Mouse (Mus musculus): ENCODE data around the gene Arhgef18.
A peak's percentile ranks its signal among the peaks of the same experiment; 100 is the strongest.

Arhgef18 gene

DNA sequence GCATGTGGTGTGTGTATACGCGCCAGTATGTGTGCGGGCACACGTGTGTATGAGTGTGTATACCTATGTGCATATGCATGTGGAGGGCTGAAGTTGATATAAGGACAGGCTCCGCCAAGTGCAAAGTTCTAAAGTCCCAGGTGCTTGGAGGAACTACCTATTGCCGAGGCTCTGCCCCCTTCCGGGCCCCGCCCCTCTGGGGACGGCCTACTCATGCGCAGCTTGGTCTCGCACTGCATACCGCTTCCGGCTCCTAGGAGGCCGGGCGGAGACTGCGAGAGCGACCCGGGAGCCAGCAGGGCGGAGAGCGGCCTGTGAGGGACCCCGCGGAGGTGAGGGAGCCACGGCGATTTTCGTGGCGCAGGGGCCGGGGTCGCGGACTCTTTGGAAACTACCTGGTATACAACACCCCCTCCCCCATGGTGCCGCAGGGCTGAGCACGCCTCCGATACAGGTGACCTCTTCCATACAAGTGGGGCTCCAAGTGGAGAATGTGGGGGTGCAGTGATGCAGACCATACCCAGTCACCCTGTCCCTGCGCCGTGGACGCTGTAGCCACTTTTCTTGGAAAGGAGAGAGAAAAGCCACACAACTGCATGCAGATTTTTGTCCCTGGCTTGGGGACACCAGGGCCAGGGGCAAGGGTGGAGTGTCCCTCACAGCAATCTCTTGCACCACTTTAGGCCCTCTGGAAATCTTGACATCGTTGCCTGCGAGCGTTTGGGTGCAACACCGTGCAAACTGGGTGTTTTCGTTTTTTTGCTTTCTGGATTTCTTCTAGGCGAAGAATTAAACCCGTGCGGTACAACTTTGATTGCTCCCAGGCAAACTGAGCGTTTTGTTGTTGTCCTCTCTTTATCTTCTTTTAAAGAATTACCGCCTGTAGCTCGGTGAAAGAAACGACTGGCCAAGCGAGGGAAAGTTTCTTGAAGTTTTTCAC is at the start of gene Arhgef18:
Gene Arhgef18 (plus strand): TSS at position 236 of the 940 bp plus-strand sequence.
- DNase-seq (ENCODE audit: low spot score), result peak; percentile 88

DNA sequence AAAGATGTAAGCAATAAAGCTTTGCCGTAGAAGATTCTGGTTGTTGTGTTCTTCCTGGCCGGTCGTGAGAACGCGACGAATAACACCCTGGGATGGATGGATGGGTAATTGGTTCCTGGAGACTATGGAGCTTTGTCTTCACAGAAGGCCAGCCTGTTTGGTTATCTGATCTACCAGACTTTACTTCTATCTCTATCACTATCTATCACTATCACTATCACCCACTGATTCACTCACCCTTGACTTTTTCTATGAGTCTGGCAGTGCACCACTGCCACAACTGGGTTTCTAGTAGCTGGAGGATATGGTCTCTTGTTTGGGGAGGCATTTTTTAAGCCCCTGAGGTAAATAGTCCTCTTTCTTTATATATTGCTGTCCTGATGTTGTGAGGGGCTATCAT is 47.5 kb upstream of the Arhgef18 start:
- DNase-seq (ENCODE audit: low spot score), result no peak

DNA sequence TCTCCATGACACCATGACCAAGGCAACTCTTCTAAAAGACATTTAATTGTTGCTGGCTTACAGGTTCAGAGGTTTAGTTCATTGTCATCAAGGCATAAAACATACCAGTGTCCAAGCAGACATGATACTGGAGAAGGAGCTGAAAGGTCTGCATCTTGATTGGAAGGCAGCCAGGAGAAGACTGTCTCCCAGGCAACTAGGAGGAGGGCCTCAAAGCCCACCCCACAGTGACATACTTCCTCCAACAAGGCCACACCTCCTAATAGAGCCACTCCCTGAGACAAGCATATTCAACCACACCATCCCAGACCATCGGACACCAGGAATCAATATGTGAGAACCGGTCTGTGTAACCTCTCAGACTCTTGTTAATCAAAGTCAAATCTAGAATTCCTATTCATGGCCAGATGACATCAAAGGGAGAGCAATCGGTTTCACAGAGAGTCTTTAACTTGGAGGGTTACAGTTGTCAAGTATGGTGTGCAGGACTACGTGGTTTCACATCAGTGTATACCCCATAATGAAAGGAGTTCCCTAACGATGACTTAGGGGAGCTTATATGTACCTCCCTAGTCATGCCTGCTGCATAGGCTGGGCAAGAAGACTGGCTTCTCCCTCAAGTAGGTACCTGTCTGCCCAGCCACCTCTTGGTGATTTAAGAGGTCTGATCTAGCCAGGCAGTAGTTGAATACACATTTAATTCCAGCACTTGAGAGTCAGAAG is 46.0 kb upstream of the Arhgef18 start:
- DNase-seq (ENCODE audit: low spot score), result no peak

DNA sequence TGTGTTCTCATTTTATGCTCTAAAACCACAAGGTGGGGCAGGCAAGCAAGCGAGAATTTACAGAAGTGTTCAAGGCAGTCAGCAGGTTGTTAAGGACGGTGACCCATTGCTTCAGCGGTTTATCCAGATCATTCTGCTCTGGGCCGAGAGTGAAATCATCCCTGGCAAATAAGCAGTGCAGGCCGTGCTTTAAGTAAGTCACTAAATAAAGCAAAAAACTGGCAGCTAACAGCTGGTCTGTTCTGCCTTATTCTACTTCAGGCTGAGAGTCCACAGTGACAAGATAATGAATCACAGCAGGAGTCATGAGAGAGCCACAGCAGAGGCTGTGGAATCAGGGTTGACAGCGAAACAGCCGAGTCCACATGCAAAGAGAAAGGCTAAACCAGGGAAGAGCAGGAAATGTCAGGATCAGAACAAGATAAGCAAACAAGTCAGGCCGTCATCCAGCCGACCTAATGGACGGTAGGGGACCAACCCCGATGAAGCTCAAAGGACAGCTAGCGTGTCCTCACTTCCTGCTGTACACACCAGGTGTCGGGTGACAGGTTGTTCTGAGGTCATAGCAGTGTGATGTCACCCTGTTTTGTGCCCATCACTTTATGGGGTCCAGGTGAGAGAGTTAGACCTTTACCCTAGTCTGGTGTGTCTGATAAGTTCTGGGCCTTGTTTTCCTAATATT is 44.5 kb upstream of the Arhgef18 start:
- DNase-seq (ENCODE audit: low spot score), result no peak

DNA sequence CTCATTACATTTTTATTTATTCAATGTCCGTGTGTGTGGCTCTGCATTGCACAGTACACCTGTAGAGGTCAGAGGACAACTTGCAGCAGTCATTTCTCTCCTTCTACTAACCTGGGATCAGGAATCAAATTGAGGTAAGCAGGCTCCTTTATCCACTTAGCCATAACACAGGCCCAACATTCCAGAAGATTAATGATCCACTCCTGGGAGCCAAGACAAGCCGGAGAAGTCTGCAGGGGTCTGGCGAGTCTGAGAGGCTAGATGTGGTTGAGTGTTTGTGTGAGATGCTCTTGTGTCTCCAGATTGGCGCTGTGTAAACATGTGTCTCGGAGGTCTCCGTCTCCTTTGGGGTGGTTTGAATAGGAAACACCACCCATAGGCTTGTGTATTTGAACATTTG is 42.1 kb upstream of the Arhgef18 start:
- DNase-seq (ENCODE audit: low spot score), result no peak

DNA sequence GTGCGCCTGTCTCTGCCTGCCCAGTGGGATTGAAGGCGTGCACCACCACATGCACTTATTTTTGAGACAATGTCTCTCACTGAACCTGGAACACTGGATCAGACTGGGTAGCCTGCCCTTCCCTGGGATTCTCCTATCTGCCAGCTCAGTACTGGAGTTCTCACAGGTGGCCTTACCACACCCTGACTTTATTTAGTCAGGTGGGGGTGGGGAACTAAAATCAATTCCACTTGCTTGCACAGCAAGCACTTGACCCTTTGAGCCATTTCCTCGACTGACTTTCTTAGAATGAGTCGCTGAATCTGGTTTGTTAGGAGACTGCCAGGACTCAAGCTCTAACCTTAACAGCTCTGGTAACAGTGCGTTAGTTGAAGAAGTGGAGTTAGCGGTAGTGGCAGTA is 40.1 kb upstream of the Arhgef18 start:
- no peak for DNase-seq (ENCODE audit: low spot score)

DNA sequence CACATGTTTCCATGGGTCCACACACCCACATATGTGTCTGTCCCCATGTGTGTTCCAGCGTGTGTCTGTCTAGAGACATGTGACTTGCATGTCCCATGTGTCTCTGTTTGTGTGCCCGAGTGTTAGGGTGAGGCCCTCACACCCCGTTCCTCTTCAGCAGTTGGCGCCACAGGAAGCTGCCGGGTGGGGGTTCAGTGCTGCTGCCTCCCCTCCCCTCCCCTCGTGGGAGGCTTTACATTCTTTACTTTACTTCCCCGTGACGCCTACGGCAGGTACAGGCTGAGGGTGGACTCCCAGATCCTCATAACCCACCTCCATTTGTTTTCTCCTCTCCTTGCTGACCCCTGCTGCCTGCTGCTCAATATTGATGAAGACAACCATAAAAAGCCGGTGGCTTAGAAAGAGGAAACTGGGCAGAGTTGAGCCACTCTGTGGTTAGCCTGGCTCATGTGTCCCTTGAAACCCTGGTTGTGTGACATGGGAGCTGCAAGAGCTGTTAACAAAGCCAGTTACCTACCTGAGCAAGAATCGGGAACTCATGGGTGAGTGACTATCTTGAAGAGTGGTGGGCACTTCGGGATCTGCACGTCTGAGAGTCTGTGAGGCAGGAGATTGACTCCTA is 39.5 kb upstream of the Arhgef18 start, which contains the start of gene A430078G23Rik:
Gene A430078G23Rik (plus strand): TSS at position 227 of the 622 bp plus-strand sequence.
- DNase-seq (ENCODE audit: low spot score), result no peak

DNA sequence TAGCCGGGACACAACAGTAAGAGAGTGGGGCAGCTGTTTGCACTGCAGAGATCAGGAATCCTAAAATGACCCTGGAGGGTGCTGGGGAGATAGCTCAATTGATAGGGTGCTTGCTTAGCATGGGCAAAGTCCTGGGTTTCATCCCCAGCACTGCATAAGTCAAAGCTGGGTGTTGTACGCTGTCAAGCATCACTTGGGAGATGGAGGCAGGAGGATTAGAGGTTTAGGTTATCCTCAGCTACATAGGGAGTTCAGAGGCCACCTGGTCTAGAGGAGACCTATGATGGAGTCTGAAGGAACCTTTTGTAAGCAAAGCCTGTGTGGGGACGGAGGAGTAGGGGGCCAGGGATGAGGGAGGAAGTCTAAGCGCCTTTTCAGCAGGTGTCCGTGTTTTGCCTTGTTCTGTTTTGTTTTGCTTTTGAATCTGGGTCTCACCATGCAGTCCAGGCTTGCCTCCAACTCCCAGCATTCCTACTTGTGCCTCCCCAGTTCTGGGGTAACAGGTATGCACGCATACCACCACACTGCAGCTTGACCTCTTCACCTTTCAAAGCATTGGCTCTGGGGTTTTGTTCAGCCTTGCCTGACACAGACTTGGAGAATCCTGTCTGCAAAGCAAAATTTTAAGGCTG is 38.9 kb upstream of the Arhgef18 start:
- DNase-seq (ENCODE audit: low spot score), result no peak

DNA sequence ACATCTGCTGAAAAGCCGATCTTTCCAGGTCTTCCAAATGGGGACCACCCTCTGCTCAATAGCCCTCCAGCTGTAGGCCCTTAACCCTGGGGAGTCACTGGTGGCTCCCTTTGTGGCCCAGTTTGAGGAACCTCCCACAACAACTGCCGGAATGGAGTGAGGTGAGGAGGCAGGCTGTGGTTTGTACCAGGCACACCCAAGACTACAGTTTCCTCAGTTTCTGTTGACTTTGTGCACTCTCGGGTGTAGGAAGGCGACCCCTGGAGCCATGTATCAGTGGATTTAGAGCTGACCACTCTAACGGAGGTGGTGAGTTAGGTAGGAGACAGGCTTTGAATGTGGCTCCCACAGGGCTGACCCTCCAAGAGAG is 38.4 kb upstream of the Arhgef18 start:
- DNase-seq (ENCODE audit: low spot score), result no peak

DNA sequence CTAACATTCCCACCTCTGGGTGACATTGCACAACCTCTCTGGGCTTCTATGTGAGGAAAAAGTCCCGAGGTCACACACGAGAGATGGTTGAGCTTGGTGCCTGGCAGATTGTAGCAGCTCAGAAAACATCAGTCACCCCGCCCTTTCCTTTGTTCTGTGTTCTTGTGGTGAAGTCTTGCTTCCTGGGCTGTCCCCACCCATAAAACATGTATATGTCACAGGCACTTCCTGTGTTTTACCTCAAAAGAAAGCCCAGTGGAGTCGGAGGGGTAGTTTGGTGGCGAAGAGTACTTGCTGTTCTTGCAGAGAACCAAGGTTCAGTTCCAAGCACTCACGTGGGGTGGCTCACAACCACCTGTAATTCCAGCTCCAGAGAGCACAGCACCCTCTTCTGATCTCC is 37.2 kb upstream of the Arhgef18 start:
- DNase-seq (ENCODE audit: low spot score), result no peak

DNA sequence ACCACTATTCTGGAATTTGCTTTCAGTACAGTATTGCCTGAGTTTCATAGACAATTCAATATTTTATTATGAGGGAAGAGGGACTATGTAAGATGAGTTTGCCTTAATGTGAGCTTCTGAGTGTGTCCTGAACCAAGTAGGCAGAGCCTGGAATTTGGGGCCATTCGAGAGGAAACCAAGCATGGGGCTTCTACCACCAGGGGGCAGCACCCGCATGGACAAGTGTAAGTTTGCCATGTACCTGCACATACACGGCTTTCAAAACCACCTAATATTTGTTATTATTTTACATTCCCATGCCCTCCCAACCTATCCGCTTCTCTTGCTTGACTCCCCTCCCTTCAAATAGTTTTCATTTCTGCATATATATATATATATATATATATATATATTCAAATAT is 34.7 kb upstream of the Arhgef18 start:
- peak; percentile 77 for DNase-seq (ENCODE audit: low spot score)

DNA sequence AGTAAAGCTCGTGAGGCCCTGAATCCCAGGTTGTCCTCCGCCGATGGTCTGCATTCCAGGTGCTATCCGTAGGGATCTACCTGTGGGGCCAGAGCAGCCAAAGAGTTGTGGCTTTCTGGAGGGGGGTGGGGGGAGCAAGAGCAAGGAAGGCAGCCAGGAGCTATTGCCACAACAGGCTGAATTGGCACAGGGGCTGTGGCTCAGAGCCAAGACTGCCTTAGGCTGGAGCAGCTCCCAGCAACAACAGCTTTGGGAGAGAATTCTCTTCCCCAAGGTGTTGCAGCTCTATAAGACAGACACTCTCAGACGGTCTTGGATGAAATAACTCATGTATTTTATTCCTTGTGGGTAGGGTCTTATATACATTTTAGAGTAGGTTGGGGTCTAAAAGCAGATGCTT is 25.7 kb upstream of the Arhgef18 start:
- no peak for DNase-seq (ENCODE audit: low spot score)

DNA sequence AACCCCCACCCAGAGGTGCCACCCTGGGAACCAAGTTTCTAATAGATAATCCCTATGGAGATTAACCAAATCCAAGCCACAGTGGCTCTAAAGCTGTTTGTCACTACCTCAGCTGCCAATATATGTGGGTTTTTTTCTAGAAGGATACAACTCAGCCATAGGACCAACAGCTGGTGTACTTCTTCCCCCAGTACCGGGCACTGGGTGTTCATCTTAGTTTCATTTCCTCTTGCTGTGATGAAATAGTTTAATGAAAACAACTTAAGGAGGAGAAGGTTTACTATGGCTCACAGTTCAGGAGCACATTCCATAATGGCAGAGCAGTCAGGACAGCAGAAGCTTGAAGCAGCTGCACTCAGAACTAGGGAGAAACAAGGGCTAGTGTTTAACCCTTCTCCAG is 24.7 kb upstream of the Arhgef18 start:
- DNase-seq (ENCODE audit: low spot score), result no peak

DNA sequence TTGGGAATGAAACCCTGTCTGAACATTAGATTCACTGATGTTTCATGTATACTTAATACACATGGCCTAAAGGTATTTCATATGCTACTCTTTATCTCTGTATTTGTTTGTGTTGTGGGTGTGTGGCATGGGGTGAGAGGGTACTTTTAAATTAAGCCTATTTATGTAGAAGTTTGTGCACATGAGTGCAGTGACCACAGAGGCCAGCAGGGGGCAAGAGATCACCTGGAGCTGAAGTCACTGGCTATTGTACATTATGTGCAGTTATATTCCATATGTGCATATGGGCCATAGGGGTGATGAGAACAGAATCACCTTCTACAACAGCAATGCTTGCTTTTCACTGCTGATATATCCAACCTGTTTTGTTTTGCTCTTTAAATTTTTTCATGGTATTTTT is 17.1 kb upstream of the Arhgef18 start:
- no peak for DNase-seq (ENCODE audit: low spot score)

DNA sequence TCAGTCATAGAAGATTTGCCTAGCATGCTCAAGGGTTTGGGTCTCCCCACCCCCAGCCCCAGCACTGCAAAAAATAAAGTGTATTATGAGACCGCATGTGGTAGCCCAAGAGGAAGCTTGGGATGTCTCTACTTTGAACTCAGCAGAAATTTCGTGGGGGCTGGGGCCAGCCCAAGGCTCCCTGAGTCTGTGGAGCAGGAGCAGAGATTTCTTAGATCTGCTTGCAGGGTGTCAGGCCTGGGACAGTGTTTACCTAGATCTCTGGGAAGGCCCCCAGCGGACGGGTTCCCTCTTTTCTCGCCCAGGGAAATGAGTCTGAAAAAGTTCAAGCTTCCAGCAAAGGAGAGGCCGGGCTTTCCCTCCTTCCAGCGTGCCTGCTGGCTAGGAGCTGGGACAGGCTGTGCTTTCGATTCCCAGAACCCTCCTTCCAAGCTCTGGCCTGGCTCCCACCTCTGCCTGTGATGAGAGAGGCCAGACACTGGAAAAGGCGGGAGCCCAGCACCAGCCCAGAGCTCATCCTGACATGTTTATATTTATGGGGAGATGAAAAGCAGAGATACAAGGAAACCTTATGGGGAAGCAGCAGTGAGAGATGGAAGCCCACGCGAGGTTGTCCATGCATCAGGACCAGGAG is 16.0 kb upstream of the Arhgef18 start:
- peak; percentile 57 for DNase-seq (ENCODE audit: low spot score)

DNA sequence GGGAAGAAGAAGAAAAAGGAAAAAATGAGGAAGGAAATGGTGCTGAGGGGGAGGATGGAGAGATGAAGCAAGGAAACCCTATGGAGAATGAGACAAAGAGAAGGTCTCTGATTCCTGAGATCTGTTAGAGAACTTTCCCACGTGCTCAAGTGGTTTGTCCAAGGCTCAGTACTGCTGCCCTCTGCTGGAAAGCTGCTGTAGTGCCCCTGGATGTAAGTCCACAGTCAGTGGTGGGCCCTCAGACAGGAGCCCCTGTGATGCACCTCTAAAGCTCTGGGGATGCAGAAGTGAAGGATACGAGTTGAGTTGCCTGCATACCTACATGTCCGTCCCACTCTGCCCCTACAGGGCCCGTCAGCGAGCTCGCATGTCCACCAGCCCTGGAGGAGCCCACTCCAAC is 5.5 kb upstream of the Arhgef18 start:
- DNase-seq (ENCODE audit: low spot score), result peak; percentile 67

DNA sequence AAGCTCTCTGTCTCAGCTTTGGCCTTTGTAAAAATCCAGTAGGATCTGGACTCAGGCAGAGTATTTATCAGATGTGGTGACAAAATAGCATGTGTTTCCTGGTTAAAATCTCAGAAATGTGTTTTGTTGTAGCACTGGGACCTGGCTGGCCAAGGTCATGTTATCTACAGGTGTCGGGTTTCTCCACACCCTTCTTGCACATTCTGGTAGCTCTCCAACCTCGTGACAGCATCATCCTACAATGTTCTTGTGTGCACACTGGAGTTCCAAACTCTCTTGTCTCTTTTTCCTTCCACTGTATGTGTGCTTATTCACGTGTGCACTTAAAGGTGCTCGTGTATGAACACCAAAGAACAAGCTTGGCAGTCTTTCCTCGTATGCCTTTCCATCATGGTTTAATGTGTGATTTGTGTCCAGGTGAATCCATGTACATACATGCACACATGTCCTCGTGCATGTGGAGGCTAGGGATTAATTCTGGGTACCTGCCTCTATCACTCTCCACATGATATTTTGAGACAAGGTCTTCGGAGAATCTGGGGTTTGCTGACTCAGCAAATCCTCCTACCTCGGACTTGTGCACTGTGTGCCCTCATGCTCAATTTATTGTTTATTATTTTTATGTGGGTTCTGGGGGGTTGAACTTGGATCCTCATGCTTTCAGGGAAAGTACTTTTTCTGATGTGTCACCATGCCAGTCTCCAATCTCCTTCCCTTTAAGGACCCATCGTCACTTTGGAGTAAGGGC is 4.0 kb upstream of the Arhgef18 start:
- no peak for DNase-seq (ENCODE audit: low spot score)

DNA sequence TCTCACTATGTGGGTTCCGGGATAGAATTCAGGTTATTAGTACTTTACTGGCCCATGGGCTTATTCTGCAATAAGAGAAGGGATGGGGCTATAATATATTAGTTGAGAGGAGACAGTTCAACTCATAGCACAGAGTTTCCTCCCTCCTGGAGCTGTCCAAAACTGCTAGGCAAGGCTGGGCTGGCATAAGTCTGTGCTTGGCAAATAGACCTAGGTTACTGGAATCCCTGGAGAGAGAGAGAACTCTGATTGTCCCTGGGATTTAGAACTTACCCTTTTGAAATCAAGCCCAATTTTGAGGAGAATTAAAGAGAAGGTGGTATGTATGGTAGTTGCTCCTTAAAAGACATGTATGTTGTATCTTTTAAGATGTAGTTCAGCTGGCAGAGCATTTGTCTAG is 3.3 kb upstream of the Arhgef18 start:
- no peak for DNase-seq (ENCODE audit: low spot score)

DNA sequence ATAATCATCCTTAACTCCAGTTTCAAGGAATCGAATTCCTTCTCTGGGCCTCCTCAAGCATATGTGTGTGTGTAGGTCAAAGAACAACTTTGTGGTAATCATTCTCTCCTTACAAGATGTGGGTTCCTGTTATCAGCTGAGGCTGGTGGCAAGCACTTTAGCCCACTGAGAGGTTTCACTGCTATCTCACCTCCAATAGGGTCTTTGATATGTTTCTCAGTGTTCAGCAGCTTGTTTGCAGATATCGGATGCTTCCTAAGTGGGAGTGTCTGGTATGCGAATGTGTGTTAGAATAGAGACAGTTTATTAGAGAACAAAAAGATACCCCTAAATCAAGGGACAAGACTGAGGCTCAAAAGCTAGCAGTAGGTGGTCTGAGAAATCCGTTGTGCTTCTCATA is 513 bp upstream of the Arhgef18 start:
- DNase-seq (ENCODE audit: low spot score), result no peak

DNA sequence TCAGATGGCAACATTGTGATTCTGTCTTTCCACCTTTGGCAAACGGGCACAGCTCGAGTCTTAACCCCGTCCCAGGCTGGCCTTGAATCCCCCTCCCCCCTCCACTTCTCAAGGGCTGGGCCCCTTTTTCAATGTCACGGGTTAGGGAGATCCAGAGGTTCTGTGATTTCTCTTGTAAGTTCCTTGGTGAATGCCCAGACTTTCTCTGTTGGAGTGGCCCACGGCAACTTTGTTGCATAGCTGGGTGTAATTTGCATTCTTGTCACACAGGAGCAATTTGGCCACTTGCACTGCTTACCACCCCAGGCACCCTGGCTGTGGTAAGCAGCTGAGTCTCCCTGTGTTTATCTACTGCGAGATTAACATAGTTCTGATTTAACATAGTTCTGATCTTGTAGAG is 1.8 kb downstream of the Arhgef18 start:
- DNase-seq (ENCODE audit: low spot score), result peak; percentile 42

DNA sequence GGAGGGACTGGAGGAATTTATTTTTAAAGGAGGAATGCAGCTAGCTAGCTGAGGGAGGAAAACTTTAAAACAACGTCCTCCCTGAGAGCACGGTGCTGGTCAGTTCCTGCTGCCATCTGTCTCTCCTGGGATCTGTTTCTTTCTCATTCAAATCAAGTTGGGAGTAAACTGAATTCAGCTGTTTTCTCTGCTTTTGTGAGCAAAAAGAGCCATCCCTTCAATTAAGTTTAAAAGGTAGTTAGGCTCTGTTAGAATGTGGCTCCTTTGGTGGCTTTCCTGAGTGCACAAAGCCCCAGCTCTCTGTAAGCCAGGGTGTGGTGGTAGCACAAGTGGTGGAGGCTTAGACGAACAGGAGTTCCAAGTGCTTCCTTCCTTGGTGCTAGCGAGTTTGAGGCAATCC is 2.4 kb downstream of the Arhgef18 start:
- no peak for DNase-seq (ENCODE audit: low spot score)
